Mouse (Mus musculus) layer of hippocampus, adult 8-10 months (tissue): ENCODE results near the gene Txn2. TPM values are rescaled to one million over a fixed set of nuclear protein-coding genes. Genes with fewer than 3 reads are reported as not detected.

Source experiments
- DNase-seq, 2 experiments: peaks; one replicate each; pipeline ENCODE4 v3.0.0; 2022; ENCODE audit warnings: low spot score in 2 of 2
- total RNA-seq, 4 experiments: library from RNA; stranded (reverse); gene quantifications; 2 replicates each; pipeline ENCODE4 v1.2.4; 2022

Txn2 gene
- 100 to 1,000 TPM; 119 to 130 (median 128) TPM for total RNA-seq

DNA sequence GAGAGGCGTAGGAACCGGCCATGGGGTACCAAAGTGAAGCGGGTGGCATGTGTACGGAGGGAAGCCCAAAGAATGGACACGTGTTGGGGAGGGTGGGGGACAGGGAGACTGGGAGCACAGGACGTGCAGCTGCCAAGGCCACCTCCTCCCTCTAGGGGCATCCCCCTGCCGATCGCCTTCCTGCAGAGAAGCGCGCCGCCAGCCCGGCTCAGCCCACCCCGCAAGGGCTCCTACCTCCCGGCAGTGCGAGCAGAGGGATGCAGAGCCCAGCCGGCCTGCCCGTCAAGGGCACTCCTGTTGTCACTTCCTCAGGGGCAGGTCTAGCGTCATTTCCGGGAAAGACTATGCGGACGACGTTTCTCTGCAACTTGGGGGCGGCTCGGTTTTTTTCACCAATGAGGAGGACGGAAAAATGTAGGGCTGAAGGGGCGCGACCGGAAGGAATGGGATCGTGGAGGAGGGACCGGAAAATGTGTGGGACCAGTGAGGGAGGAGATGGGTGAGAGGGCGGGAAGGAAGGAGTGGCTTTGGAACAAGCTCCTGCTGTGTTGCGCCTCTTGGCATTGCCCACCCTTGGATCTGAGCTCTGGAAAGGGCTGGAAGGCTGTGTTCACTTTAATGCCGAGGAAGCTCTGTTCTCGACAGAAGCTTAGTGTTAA, at the start of gene Txn2:
Txn2 (minus strand) TSS at position 334 of the 659 bp plus-strand sequence.
- DNase-seq: peak; percentile 97 to 99

DNA sequence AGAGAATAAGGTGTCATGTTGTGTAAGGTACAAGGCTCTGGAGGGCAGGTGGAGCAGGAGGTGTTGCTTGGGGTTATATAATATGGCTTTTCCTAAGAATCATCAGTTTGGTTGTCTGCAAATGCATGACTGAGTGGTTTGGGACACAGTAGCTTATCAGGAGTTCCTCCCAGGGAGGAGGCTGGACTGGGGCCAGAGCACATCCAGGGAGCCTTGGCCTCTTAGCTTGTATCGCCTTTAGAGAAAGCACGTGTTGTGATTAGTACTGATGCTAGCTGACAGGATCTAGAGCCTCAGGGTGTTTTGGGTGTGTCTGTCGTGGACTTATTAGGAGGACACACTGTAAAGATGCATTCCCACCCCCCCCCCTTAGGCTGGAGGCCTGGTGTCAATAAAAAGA, 48.9 kb upstream of the Txn2 start:
- no peak for DNase-seq

DNA sequence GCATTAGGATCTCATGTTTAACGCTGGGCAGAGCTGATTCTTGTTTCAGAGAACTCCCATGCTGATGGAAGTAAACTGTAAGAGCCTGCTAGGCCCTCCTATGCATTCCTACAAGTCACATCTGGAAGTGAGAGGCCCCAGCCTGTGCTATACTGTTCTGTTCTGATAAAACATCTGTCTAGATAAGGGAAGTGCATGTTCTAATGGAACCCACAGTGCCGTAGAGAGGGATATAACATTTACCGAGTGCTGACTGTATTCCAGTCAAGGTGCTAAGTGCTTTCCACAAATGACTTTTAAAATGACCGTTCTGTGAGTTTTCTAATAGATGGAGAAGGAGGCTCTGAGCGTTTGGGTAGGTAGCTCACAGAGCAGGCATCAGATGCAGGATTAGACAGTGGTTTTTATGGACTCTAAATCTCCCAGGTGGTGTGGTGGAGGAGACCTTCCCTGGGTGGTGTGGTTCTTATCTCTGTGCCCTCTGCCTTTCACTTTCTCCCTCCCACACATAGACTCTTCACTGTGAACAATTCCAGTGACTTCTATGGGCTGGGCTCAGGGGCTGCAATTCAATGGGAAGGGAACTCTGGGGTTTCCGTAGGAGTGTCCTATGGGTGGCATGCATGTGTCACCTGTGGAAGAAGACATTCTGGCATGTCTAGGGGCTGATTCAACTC, 45.5 kb upstream of the Txn2 start:
- DNase-seq: no peak

DNA sequence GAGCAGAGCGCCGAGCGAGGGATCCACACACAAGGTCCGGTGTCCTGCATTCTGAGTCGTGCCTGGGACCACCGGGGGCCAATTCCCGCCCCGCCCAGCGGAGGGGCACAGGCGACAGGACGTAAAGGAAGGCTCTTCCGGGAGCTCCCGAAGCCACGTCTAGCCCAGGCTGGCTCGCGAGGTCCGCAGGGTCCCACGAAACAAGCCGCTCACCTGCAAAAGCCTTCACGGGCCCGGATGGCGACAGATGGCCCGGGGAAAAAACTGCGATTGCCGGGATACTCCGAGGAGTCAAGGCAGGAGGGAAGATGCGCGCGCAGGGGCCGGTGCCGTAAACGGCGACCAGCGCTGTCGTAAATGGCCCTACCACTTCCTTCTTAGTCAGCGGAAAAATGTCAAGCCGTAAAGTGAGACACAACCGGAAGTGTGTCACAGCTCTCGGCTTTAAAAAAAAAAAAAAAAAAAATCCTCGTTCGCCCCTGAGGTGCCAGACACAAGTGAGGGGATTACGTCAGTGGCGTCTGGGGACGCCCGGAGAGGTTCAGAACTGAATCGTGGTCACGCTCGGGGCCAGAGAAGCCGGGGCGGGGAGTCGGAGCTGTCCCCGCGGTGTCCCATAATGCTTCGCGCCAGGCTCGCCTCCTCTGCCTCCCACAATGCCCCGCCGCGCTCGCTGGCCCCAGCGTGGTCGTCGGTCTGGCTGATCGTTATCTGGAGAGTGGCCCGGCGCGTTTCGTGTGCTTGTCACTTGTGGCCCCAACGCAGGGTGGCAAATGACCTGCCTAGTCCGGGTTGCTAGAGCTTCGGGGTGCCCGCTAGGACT, 41.9 kb upstream of the Txn2 start, which contains the start of gene Eif3d:
Eif3d (minus strand) TSS at position 344 of the 823 bp plus-strand sequence.
- DNase-seq: peak; percentile 97 to 99

DNA sequence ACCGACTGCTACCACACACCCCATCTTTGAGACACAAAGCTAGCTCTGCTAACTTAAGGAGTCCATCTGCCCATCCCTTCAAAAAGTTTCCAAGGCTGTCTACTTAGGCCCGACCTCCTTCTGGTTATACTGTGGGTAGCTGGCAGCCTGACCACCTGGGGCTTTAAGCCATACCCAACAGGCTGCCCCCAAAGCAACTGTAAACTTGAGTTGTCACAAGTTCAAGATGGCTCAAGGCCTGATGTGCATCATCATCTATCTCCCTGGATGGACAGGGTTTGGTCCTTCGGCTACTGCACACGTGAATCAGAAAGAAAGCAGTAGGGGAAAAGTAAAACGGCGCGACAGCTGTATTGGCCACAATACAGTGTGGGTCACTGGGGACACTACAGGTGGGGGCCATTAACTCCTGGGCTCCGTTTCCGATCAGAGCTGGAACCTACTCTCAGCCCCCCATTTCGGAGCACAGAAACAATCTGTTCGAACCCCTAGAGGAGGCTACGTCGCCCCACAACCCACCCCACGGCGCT, 41.2 kb upstream of the Txn2 start:
- no peak for DNase-seq

DNA sequence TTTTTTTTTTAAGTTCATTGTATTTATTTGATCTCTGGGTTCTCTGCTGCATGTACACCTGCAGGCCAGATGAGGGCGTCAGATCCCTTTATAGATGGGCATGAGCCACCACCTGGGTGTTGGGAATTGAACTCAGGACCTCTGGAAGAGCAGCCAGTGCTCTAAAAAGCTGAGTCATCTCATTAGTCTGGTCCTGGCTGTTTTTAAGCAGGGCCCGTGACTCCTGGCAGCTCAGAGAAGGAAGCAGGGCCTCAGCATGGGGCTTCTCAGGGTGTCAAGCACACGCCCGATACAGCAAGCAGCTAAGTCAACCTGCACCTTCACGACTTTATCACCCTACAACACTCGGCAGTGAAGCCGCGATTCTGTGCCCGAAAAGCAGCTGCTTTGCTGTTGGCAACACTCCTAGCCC, 36.3 kb upstream of the Txn2 start:
- no peak for DNase-seq

DNA sequence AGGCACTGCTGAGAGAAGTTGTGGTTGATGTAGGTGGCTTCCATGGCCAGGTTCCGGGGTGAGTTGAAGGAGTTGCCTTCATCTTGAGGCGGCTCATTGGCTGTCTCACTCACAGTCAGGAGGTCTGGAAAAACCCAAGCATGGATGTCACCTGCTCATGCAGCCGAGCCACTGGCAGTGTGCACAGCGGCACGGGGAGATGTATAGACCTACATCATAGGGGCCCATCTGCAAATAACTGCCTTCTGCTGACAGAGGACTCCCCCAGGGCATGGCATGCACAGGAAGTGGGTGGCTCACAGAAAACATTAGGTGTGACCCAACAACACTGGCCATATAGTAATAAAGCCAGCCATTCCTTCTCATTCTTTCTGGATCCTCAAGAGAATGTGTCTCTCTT, 33.6 kb upstream of the Txn2 start:
- DNase-seq: no peak

DNA sequence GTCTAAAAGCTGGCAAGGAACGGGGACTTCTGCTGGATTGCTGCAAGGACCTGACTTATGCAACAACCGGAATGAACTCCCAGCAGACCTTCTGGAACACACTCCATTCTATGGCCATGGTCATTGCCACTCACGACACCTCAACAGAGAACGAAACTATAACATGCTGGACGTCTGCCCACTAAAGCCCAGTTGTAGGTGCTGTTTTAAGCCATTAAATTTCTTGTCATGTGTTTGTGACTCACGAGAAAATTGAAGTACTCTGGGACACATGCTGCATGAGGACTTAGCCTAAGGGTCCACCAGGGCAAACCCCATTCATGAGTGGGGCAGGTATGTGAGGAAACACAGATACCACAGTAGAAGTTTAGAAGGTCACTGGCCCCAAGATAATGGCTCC, 31.9 kb upstream of the Txn2 start:
- no peak for DNase-seq

DNA sequence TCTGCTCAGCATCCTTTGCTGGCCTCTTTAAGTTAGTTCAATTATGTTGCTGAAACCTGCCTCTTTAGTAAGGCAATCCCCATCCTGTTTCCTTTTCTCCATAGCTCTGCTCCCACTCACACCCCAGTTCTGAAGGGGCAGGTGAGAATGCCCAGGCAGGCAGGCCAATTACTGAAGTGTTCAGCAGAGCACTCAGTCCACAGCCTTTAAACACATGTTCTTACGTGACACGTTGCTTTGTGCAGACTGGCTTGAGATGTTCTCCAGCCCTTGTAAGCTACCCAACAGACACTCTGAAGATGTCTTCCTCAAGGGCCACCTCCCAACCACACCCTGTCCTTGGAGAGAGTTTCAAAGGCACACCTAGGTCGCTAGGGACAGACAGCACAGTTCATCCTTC, 29.3 kb upstream of the Txn2 start:
- no peak for DNase-seq

DNA sequence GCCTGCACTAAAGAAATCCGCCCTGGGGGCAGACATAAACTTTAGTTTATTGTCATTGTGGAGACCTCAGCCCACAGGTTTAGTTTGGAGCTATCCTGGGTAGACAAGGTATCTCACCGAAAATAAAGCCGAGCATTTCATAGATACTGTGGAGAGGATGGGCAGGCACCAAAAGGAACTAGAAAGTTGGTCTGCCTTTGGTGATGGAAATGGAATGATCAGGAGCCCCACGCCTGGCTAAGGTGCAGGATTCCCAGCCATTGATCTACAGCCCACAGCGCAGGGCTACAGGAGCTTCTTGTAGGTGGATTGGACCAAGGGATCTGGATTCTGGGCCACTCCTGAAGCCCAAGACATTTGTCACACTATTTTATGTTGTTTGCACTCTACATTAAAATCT, 28.8 kb upstream of the Txn2 start:
- no peak for DNase-seq

DNA sequence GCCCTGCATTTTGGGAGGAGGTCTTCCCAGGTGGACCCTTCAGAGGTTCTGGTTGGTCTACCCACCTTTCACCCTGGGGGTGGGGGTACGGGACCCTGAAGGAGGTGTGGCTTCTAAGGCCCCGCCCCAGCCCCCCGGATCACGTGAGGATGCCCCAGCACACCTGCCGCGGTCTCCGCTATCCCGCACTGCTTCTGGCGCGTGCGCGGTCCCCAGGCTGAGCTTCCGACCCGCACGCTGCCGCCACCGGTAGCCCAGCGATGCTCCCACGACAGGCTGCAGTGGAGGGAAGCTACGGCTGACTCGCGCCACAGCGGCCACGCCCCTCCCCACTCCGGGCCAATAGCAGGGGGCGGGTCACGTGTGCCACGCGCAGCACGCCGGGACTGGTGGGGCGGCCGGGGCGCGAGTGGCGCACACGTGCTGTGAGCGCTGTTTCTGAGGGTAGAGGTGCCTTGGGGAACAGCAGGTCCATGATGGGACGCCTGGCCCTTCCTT, 27.6 kb upstream of the Txn2 start, which contains the start of gene Foxred2:
Foxred2 (minus strand) TSS at position 319 of the 498 bp plus-strand sequence.
- DNase-seq: peak; percentile 77 to 78

DNA sequence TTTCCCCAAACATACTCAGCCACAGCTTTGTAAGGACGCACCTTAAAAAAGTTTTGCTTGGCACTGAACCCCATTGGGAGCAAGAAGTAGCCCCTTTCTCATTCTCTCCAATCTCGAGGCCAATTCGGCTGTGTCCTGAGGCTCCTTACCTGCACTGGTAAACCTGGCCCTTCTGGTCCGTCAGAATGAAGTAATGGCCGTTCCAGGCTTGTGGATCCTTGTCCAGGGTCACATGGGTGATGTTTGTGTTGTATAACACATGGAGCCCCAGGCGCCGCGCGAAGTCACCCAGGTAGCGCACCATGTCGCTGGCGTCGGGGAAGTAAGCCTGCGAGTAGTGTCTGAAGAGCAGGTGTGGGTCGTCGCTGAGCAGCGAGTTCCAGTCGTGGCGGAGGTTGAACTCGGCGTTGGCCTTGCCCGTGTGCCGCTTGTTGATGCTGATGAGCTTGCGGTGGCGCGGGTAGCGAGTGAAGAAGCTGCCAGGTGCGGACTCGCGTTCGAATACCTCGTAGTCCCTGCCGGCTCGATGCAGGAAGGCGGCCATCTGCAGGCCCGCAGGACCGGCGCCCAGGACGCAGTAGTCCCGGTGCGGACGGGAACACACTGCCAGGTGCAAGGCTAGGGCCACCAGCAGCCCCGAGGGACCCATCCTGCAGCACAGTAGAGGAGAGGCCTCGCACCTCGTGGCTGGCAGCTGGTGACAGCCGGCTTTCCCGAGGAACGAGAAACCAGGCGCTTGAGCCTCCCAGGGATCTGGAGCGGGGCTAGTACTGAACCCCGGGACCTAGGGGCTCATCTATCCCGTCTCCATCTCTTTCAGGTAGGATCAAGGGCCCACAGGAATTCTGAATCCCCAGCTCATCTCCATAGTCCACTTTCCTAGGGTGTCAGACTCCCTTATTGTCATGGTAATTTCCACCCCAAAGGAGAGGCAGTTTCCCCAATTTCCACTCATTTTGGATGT, 26.9 kb upstream of the Txn2 start:
- no peak for DNase-seq

DNA sequence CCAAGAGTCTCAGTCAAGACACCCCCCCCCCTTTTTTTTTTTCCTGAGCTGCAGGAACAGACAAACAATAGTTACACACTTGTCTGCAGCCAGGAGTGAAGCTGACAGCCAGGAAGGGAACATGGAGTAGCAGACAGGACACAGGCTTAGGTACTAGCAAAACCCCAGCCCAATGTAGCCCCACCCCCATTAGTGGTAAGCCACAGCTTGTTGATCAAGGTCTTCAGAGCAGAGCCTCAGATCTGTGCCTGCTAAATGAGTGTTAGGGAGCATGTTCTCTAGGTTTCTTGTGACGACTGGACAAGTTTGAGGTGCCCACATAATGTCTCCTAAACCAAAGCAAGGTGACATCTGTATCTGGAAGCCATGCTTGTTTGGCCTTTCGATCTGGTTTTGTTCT, 25.6 kb upstream of the Txn2 start:
- DNase-seq: no peak

DNA sequence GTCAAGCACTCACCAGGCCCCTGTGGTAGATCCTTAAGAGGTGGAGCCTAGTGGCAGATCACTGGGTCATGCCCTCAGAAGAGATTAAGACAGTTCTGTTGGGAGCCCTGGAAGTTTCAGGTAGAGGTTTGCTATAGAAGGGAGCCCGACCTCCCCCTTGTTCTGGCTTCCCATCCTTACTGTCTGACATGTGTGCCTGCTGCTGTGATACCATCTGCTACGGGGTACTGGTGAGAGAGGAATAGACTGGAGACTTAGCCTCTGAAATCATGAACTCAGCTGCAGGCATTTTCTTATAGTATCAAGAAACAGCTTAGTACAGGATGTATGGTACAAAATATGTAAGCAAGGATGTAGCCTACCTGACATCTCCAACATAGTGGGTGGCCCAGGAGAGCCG, 24.1 kb upstream of the Txn2 start:
- DNase-seq: no peak

DNA sequence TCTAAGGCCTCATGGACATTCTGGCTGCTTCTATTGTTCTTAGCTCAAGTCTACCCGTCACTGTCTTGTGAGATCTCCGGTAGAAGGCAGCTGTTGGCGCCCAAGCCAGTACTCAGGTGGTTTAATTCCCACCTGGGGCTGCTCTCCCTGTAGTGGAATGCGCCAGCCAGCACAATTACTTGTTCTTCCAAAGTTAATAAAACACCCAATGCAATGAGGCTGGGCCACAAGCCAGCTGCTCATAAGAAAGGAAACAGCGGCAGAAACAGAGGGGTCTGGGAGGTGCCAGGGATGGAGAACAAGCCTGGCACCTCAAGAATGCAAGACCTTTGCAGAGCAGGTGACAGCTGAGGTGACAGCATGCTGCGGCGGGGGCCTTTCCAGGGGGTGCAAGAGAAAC, 20.3 kb upstream of the Txn2 start:
- no peak for DNase-seq

DNA sequence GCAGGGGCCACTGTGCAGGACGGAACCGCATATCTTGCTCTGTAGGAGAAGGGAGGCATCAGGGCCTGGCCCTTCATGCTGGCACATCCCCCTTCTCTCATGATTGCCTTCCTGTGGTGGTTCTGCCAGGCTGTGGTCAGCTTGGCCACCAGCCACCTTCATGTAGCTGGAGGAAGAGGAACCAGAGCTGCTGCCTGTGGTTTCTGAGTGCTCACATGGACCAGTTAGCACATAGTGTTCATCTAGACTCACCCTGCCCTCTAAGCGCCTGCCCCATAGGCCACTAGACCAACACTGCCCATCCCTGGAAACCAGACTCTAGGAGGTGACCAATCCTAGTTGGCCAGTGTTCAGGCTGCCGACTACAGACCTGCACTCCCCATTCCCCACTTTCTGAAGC, 16.9 kb upstream of the Txn2 start:
- no peak for DNase-seq

DNA sequence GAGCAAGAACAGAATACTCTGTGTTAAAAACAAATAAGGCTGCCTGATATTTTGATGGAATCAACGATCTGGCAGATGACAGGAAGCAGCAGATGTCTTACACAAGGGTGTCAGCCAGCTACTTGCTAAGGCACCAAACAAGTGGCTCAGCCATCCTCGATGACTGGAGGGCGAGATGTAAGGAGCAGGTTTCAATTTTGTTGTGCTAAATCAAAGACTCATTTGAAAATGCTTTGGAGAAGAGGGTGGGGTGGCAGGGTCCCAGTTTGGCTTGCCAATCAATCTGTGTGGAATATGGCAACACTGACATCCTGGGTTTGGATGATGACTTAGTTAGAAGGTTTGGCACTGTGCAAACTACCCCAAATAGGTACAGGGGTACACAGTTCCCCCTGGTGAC, 12.8 kb upstream of the Txn2 start:
- DNase-seq: peak in 1 of 2 experiments; percentile 43

DNA sequence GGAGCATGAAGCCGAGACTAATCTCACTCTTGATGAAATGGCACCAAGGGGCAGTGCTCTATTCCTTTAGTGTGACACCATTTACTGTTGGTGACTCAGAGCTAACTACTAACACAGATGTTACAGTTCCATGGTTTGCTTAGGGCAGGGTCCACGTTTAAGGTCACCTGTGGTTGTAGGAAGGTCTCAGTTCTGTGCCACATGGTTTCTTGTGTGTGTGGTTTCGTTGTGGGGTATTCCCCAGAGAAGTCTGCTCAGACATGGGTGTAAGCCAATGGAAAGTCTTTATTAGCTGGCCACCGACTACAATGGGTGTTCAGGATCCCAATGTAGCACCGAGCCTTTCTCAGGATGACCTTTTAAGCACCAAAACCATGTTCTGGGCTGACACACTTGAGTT, 9.7 kb upstream of the Txn2 start:
- DNase-seq: no peak

DNA sequence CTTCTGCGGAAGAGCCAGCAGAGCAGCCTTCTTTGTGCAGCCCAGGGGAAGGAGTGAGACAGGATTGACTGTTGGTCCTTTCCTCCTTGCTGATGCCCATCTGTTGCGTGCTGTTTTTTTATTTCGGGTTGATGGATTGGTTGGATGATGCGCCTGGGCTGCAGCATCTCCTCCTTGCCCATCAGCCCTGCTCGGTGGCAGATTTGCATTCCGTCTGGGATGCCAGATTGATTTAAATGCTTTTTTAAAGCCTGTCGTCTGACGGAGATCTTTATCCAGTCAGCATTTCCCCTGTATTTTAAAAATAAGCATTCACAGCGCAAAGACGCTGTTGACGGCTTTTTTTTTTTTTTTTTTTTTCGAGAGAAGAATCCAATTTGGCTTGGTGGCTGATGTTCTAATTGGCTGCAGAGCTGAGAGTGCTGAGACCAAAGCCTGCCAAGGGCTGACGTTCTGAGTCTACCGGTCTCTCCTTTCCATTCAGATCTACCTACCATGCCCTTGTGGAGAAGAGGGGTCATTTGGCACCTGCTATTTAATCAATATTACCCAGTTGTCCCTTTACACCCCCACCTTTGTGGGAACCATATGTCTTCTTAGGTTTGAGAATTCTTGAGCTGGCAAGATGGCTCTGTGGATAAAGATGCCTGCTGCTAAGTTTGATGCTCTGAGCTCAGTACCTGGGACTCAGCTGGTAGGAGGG, 7.0 kb upstream of the Txn2 start:
- DNase-seq: peak; percentile 71 to 76

DNA sequence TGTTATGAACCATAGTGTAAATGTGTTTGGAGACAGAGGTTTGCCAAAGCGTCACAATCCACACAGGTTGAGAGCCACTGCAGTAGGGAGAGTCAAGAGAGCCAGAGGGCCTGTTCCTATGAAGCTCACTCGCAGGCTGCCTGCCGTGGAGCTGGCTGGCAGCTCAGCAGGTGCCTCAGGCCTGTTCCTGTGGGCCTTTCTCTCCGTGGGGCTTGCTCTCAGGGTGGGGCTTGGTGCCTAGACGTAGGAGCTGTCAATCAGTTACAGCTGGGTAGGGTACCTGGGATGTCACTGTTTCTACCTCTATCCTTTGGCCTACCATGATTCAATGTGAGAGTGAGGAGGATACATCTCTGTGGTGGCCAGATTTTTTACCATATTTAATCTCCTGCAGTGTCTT, 6.2 kb upstream of the Txn2 start:
- DNase-seq: no peak
